Mouse (Mus musculus) lung, adult 2 months (tissue): ENCODE measurements around the gene Abcg5.

Experiments used
- CTCF ChIP-seq: fragments of 200-500 bp; IDR thresholded peaks from 2 replicates; pipeline ENCODE4 v1.5.1; 2011; ENCODE audit warnings: mild to moderate bottlenecking, low read length, control low read depth; ENCODE audit not compliant: insufficient read depth
- POLR2A ChIP-seq: fragments of 200-500 bp; IDR thresholded peaks from 2 replicates; pipeline ENCODE4 v1.6.1; 2011; ENCODE audit warnings: low read depth, mild to moderate bottlenecking, control low read depth, low read length, borderline replicate concordance; ENCODE audit errors: extremely low read depth

DNA sequence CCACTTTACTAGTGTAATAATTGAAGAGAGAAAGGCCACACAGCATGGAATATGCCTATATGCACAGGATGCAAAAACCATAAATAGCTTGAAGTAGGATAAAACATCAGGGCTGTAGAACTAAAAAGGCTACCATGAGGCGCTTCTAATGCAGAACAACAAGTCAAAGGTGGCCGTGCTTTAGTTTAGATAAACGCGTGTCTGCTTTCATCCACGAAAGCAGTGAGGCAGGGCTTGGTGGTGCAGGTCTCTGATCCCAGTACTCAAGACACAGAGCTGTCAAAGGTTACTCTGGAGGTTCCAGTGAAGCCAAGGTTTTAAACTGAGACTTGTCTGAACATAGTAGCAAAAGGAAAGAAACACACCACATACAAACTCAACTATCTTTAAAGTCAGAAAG, 46.3 kb upstream of the Abcg5 start:
- TF ChIP-seq CTCF (no peak), POLR2A (no peak)
